Mouse (Mus musculus): Measurements from ENCODE around the gene Pi16. TPM values are rescaled to one million over a fixed set of nuclear protein-coding genes. Genes with fewer than 3 reads are reported as not detected.
"Not testable (repeated sequence)": the region's sequence is repeated elsewhere in the genome, so short reads cannot be mapped to it uniquely, and the experiment has no call there.

Pi16 gene
- total and polyA plus RNA-seq, 3 experiments: 21.5 to 35.5 (median 23.1) TPM

GRCm38 (mm10) chr17:29330671-29331410 is 13.4 kb downstream of the Pi16 start:
- DNase-seq: peak; percentile 73

GRCm38 (mm10) chr17:29332186-29332685 is 14.8 kb downstream of the Pi16 start:
- no peak for DNase-seq

GRCm38 (mm10) chr17:29336266-29336990 is 18.9 kb downstream of the Pi16 start:
- peak; percentile 34 for DNase-seq

- no peak for DNase-seq
These were observed 20.7 kb downstream of the Pi16 start for GRCm38 (mm10) chr17:29337979-29338823.

- peak; percentile 43 for DNase-seq
These were observed 21.8 kb downstream of the Pi16 start for GRCm38 (mm10) chr17:29339170-29339768.

- DNase-seq: no peak
These were observed 23.2 kb downstream of the Pi16 start for GRCm38 (mm10) chr17:29340406-29341261.

- no peak for DNase-seq
These were observed 24.1 kb downstream of the Pi16 start for GRCm38 (mm10) chr17:29341591-29342003.

- DNase-seq: no peak
These were observed 24.8 kb downstream of the Pi16 start for GRCm38 (mm10) chr17:29342010-29342910.

- no peak for DNase-seq
These were observed 25.8 kb downstream of the Pi16 start for GRCm38 (mm10) chr17:29343241-29343640.

GRCm38 (mm10) chr17:29345272-29345671 is 27.8 kb downstream of the Pi16 start:
- no peak for DNase-seq

GRCm38 (mm10) chr17:29346496-29347125 is 29.1 kb downstream of the Pi16 start:
- DNase-seq: peak; percentile 40

- DNase-seq: no peak
These were observed 29.7 kb downstream of the Pi16 start for GRCm38 (mm10) chr17:29347126-29347644.

- DNase-seq: peak; percentile 100
These were observed 30.3 kb downstream of the Pi16 start, which contains the start of gene Mtch1 for GRCm38 (mm10) chr17:29347645-29348256. Gene Mtch1 (minus strand): TSS chr17:29347934.

- DNase-seq: no peak
These were observed 31.5 kb downstream of the Pi16 start for GRCm38 (mm10) chr17:29348996-29349395.

- not testable (repeated sequence) for DNase-seq
These were observed 33.6 kb downstream of the Pi16 start for GRCm38 (mm10) chr17:29351056-29351455.

- DNase-seq: no peak
These were observed 38.0 kb downstream of the Pi16 start for GRCm38 (mm10) chr17:29355461-29355840.

GRCm38 (mm10) chr17:29355841-29356478 is 38.5 kb downstream of the Pi16 start:
- peak; percentile 82 for DNase-seq

- DNase-seq: peak; percentile 88
These were observed 39.0 kb downstream of the Pi16 start for GRCm38 (mm10) chr17:29356479-29356856.

Data from adrenal gland, adult 2 months (tissue).